Mouse (Mus musculus): ENCODE data around the gene Sesn2. TPM values are rescaled to one million over a fixed set of nuclear protein-coding genes. Genes with fewer than 3 reads are reported as not detected.

Sesn2 gene
- total and polyA plus RNA-seq, 2 experiments from 2014 or later = 5.2 to 6.2 TPM

DNA sequence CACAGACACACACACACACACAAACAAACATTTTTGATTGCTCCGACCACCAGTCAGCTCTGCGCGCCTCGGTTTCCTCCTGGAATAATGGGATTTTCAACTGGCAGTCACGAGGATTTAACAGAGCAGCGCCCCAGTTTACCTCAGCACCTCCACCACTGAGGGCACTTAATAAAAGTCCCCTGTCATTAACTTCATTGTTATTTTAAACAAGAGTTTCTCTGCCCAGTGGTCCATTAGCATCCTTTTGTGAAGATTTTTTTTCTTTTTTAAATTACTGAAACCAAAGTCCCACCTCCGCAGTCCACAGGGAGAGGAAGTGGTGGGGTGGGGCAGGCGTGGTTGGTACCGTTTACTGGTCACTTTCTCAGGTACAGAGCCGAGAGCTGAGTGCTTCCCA is 4.5 kb downstream of the Sesn2 start:
- no peak for TF ChIP-seq EP300 (IDR thresholded peaks at IDR 0.05; ENCODE audit: low read depth)
- TF ChIP-seq CTCF (IDR thresholded peaks at IDR 0.05; ENCODE audit: low read depth) = no peak
- WGBS = 75% methylated on average over 10 of the region's 10 CpGs

DNA sequence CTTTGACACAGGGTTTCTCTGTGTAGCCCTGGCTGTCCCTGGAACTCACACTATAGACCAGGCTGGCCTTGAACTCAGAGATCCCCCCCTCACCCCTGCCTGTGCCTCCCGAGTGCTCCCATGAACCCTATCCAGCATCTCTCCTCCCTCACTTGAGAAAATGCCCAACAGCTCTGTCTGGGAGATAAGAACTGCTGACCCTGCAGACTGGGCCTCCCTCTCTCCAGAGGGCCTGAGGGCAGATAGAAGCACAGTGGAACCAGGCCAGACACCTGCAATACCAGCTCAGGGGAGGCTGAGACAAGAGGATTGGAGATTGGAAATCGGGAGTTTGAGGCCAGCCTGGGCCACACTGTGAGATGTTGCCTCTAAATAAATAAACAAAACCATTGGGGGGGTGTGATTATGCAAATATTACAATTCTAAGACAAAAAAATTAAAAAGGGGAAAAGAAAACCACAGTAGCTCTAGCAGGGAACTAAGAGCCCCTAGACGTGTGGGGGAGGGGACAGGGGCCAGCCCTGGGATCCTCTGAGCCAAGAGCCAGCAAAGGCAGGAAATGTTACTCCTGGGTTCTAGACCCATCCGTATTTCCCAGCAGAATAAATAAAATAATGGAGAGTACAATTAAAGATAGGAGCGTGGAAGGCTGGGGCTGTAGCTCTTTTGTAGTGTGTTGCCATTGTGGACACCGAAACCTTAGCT is 5.1 kb downstream of the Sesn2 start:
- no peak overlapping the region for H3K27ac ChIP-seq (ENCODE audit: low read depth)
- H3K4me1 ChIP-seq (ENCODE audit: control insufficient read depth, insufficient read depth) = peaks cover 11% of the 10 kb centered on the region; the same call in 1 of the 2 replicates
- H3K4me3 ChIP-seq (ENCODE audit: low read depth, low read length) = no peak overlapping the region
- H3K27me3 ChIP-seq (ENCODE audit: control insufficient read depth, insufficient read depth, low read length) = no peaks in the 10 kb centered on the region
- no peaks in the 10 kb centered on the region for H3K36me3 ChIP-seq (replicated peaks; ENCODE audit: control insufficient read depth, insufficient read depth, low read length)
- WGBS = 66% methylated on average over 6 of the region's 6 CpGs
- TF ChIP-seq EP300 (IDR thresholded peaks at IDR 0.05; ENCODE audit: low read depth) (no peak), CTCF (IDR thresholded peaks at IDR 0.05; ENCODE audit: low read depth) (no peak)
- H3K9me3 ChIP-seq (replicated peaks; ENCODE audit: control insufficient read depth, low read length) = no peaks in the 10 kb centered on the region
- ATAC-seq (ENCODE audit: insufficient read depth, low read depth) (no peak), DNase-seq (ENCODE audit: low spot score) (no peak)
- H3K9ac ChIP-seq (replicated peaks; ENCODE audit: low read depth, low read length) = no peak overlapping the region
- no peak overlapping the region for H3K4me2 ChIP-seq (ENCODE audit: low read depth, low read length)

More for the DNA sequence above, 4.5 kb downstream of the Sesn2 start:
- H3K9ac ChIP-seq (replicated peaks; ENCODE audit: low read depth, low read length) = no peak overlapping the region
- no peaks in the 10 kb centered on the region for H3K36me3 ChIP-seq (replicated peaks; ENCODE audit: control insufficient read depth, insufficient read depth, low read length)
- ATAC-seq (ENCODE audit: insufficient read depth, low read depth) = no peak
- no peak overlapping the region for H3K4me2 ChIP-seq (ENCODE audit: low read depth, low read length)
- no peak overlapping the region for H3K27ac ChIP-seq (ENCODE audit: low read depth)
- DNase-seq (ENCODE audit: low spot score) = no peak
- no peaks in the 10 kb centered on the region for H3K27me3 ChIP-seq (ENCODE audit: control insufficient read depth, insufficient read depth, low read length)
- H3K4me3 ChIP-seq (ENCODE audit: low read depth, low read length) = no peak overlapping the region
- H3K4me1 ChIP-seq (ENCODE audit: control insufficient read depth, insufficient read depth) = peaks cover 14% of the 10 kb centered on the region; the same call in 1 of the 2 replicates
- H3K9me3 ChIP-seq (replicated peaks; ENCODE audit: control insufficient read depth, low read length) = no peaks in the 10 kb centered on the region

- WGBS = 77% methylated on average over 11 of the region's 11 CpGs
- Histone ChIP-seq H3K4me3 (ENCODE audit: low read depth, low read length) (no peak overlapping the region), H3K4me2 (ENCODE audit: low read depth, low read length) (no peak overlapping the region), H3K27me3 (ENCODE audit: control insufficient read depth, insufficient read depth, low read length) (no peaks in the 10 kb centered on the region), H3K27ac (ENCODE audit: low read depth) (no peak overlapping the region), H3K36me3 (replicated peaks; ENCODE audit: control insufficient read depth, insufficient read depth, low read length) (peaks cover 13% of the 10 kb centered on the region; the same call in 1 of the 2 replicates), H3K4me1 (ENCODE audit: control insufficient read depth, insufficient read depth) (0 out of 2 replicates have a peak, but pooled peaks cover under 1% of the 10 kb centered on the region), H3K9me3 (replicated peaks; ENCODE audit: control insufficient read depth, low read length) (no peaks in the 10 kb centered on the region), H3K9ac (replicated peaks; ENCODE audit: low read depth, low read length) (no peak overlapping the region)
- DNase-seq (ENCODE audit: low spot score) (no peak), ATAC-seq (ENCODE audit: insufficient read depth, low read depth) (no peak)
- TF ChIP-seq EP300 (IDR thresholded peaks at IDR 0.05; ENCODE audit: low read depth) (no peak), CTCF (IDR thresholded peaks at IDR 0.05; ENCODE audit: low read depth) (no peak)
Observed at GRCm38 (mm10) chr4:132503344-132503743, 7.0 kb downstream of the Sesn2 start.

DNA sequence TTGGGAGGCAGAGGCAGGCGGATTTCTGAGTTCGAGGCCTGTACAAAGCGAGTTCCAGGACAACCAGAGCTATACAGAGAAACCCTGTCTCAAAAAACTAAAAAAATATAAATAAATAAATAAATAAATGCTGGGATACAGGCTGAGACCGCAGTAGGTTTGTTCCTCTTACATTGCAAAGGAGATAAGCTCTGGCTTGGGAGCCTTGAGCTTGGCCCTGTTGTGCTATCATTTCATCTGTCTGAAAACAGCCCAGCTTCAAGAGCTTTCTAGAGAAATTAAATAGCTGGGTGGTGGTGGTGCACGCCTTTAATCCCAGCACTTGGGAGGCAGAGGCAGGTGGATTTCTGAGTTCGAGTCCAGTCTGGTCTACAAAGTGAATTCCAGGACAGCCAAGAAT is 8.7 kb downstream of the Sesn2 start:
- no peak overlapping the region for H3K27ac ChIP-seq (ENCODE audit: low read depth)
- no peak overlapping the region for H3K9ac ChIP-seq (replicated peaks; ENCODE audit: low read depth, low read length)
- ATAC-seq (ENCODE audit: insufficient read depth, low read depth) (no peak), DNase-seq (ENCODE audit: low spot score) (no peak)
- no peaks in the 10 kb centered on the region for H3K4me1 ChIP-seq (ENCODE audit: control insufficient read depth, insufficient read depth)
- no peak for TF ChIP-seq CTCF (IDR thresholded peaks at IDR 0.05; ENCODE audit: low read depth)
- no peak for TF ChIP-seq EP300 (IDR thresholded peaks at IDR 0.05; ENCODE audit: low read depth)
- 94% methylated on average over 6 of the region's 6 CpGs for WGBS
- H3K27me3 ChIP-seq (ENCODE audit: control insufficient read depth, insufficient read depth, low read length) = no peaks in the 10 kb centered on the region
- H3K9me3 ChIP-seq (replicated peaks; ENCODE audit: control insufficient read depth, low read length) = no peaks in the 10 kb centered on the region
- H3K4me3 ChIP-seq (ENCODE audit: low read depth, low read length) = no peak overlapping the region
- H3K36me3 ChIP-seq (replicated peaks; ENCODE audit: control insufficient read depth, insufficient read depth, low read length) = peaks cover 28% of the 10 kb centered on the region
- H3K4me2 ChIP-seq (ENCODE audit: low read depth, low read length) = no peak overlapping the region

- Histone ChIP-seq H3K27me3 (ENCODE audit: control insufficient read depth, insufficient read depth, low read length) (no peaks in the 10 kb centered on the region), H3K4me2 (ENCODE audit: low read depth, low read length) (no peak overlapping the region), H3K9ac (replicated peaks; ENCODE audit: low read depth, low read length) (no peak overlapping the region), H3K27ac (ENCODE audit: low read depth) (no peak overlapping the region), H3K9me3 (replicated peaks; ENCODE audit: control insufficient read depth, low read length) (no peaks in the 10 kb centered on the region), H3K4me3 (ENCODE audit: low read depth, low read length) (no peak overlapping the region), H3K36me3 (replicated peaks; ENCODE audit: control insufficient read depth, insufficient read depth, low read length) (peaks cover 57% of the 10 kb centered on the region), H3K4me1 (ENCODE audit: control insufficient read depth, insufficient read depth) (no peaks in the 10 kb centered on the region)
- WGBS = 82% methylated on average over 20 of the region's 20 CpGs
- no peak for ATAC-seq (ENCODE audit: insufficient read depth, low read depth)
- no peak for TF ChIP-seq EP300 (IDR thresholded peaks at IDR 0.05; ENCODE audit: low read depth)
- TF ChIP-seq CTCF (IDR thresholded peaks at IDR 0.05; ENCODE audit: low read depth) = no peak
- DNase-seq (ENCODE audit: low spot score) = no peak
Observed at GRCm38 (mm10) chr4:132494271-132494918, 15.9 kb downstream of the Sesn2 start.
